Mouse (Mus musculus): ENCODE measurements around the gene Gpam.

DNA sequence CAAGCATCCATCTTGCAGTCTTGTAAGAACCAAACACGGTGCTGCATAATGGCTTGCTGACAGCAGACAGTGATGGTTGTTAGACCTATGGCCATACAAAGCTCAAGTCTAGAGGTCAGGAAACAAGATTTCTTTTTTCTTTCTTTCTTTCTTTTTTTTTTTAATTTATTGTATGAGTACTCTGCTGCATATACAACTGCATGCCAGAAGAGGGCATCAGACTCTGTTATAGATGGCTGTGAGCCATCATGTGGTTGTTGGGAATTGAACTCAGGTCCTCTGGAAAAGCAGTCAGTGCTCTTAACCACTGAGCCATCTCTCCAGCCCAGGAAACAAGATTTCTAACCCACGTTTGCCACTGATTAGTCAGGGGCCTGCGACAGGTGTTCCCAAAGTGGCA is 54.0 kb downstream of the Gpam start:
- TF ChIP-seq GATA2 (IDR thresholded peaks at IDR 0.05; ENCODE audit: borderline replicate concordance, low read depth, low read length) (no peak), TAL1 (conservative IDR thresholded peaks at IDR 0.05; ENCODE audit: low read depth, low read length) (no peak), CTCF (IDR thresholded peaks at IDR 0.05; ENCODE audit: low read depth, low read length) (no peak), GATA1 (IDR thresholded peaks at IDR 0.05; ENCODE audit: borderline replicate concordance, low read length) (no peak)

All from G1E (cell line).